Mouse (Mus musculus): ENCODE measurements around the gene Pam.

GRCm38 (mm10) chr1:98094811-98095245 is 618 bp downstream of the Pam start:
- no peak for TF ChIP-seq CTCF (conservative IDR thresholded peaks at IDR 0.05; ENCODE audit: insufficient read depth, insufficient read length, low read depth, low read length)
- no peak for TF ChIP-seq POLR2A (IDR thresholded peaks at IDR 0.05; ENCODE audit: low read depth, low read length)

All from kidney, adult 2 months (tissue).